In the genomic region with DNA sequence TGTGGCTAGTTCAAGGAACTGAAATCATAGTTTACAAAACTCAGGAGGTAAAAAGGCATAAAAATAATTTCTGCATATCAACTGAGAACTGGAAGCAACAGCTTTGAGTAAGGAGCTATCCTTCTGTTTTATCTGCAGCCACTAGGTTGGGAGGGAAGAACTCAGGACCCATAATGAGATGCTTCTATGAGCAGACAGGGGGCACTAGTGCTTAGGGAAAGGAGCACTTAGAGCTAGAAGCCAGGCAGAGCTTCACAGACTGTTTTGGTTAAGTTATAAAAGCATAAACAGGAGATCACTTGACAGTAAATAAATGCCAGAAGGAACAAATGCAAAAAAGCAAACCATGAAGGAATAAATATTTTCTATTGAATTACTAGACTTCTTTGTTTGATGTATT, we compare ENCODE assay signal across 9 mouse cellular contexts. TPM values are rescaled to one million over a fixed set of nuclear protein-coding genes. Genes with fewer than 3 reads are reported as not detected.
DNase-seq lines count a peak whose midpoint lies in the region; ATAC-seq and TF ChIP-seq lines count a peak whose summit lies in the region.
"Had no signal": no experiment of that assay in that cellular context is flagged by ENCODE, and none has a peak within 500 bp of the region (broad histone marks: within the 10 kb centered on the region; RNA-seq: fewer than 3 reads in every experiment).

No protein-coding gene starts in this region.

- H3K9me3 ChIP-seq in heart, embryonic 11.5 days (replicated peaks; ENCODE audit: control insufficient read depth, low read length): no peaks in the 10 kb centered on the region

- peak; percentile 87 for TF ChIP-seq CTCF in cortical plate, adult 2 months (IDR thresholded peaks at IDR 0.05; ENCODE audit: extremely low read depth, insufficient read depth, low read length)

- DNase-seq in heart, adult 18-20 months: peak; percentile 35 to 54
- DNase-seq in thymus, postnatal 0 days (ENCODE audit: low spot score): peak; percentile 38
- DNase-seq in thymus, adult 18-20 months: no peak
- DNase-seq in kidney, postnatal 10 days: peak; percentile 55
- peak; percentile 19 for DNase-seq in right cerebral cortex, postnatal 14 days
- DNase-seq in gastrocnemius, postnatal 36 days: no peak

- intact Hi-C loops in gastrocnemius, postnatal 36 days (cut with DNase I): loop anchor here (5.0 kb wide), 2 partner anchors 192 to 237 kb away; no protein-coding TSS in a partner anchor

- H3K4me2 ChIP-seq in heart, embryonic 11.5 days: no peak overlapping the region

- H3K27me3 ChIP-seq in heart, embryonic 11.5 days (ENCODE audit: control insufficient read depth, insufficient read depth, low read length): no peaks in the 10 kb centered on the region

- no peak overlapping the region for H3K4me3 ChIP-seq in heart, embryonic 11.5 days (ENCODE audit: low read depth, low read length)
- H3K4me3 ChIP-seq in cortical plate, adult 2 months (ENCODE audit: insufficient read depth, low read length): no peak overlapping the region

- H3K9ac ChIP-seq in heart, embryonic 11.5 days (ENCODE audit: low read depth, low read length): no peak overlapping the region

- 0 out of 2 replicates have a peak, but pooled peaks cover 2% of the 10 kb centered on the region for H3K4me1 ChIP-seq in heart, embryonic 11.5 days (ENCODE audit: control insufficient read depth, insufficient read depth, low read length)
- H3K4me1 ChIP-seq in cortical plate, adult 2 months (ENCODE audit: control insufficient read depth, insufficient read depth, low read length): 0 out of 2 replicates have a peak, but pooled peaks cover 2% of the 10 kb centered on the region

- TF ChIP-seq POLR2A in cortical plate, adult 2 months (IDR thresholded peaks at IDR 0.05; ENCODE audit: extremely low read depth, insufficient read depth, low read length): no peak

- H3K36me3 ChIP-seq in heart, embryonic 11.5 days (ENCODE audit: control insufficient read depth, insufficient read depth, low read length): no peaks in the 10 kb centered on the region

- no peak for ATAC-seq in heart, embryonic 11.5 days (replicated peaks; ENCODE audit: insufficient number of reproducible peaks, low FRiP score, low TSS enrichment)

- no peak overlapping the region for H3K27ac ChIP-seq in heart, embryonic 11.5 days (ENCODE audit: low read depth, low read length)
- H3K27ac ChIP-seq in cortical plate, adult 2 months (ENCODE audit: insufficient read depth, low read length): no peak overlapping the region

RNA-seq across cellular contexts. Expression of a gene that starts 44.2 kb away (rescaled TPM):
- total RNA-seq in heart, adult 18-20 months (2021): 10 to 100 TPM; 55.2 to 55.4 TPM
- 58.6 and 59.8 TPM in 2 replicates for polyA plus RNA-seq in heart, embryonic 11.5 days (2014; fragmentation: Nextera tagmentation; extraction: Ambion mirVana)
- 62.2 and 78.8 TPM in 2 replicates for polyA plus RNA-seq in thymus, postnatal 0 days (2015; fragmentation: Nextera tagmentation; extraction: Ambion mirVana)
- polyA plus RNA-seq in cortical plate, adult 2 months (2012; rRNA removed): 45.9 and 51.3 TPM in 2 replicates
- total RNA-seq in gastrocnemius, postnatal 36 days (2021): 10 to 100 TPM; 52.0 to 58.1 TPM

RNA-seq across cellular contexts. Expression of a gene that starts 58.7 kb away (rescaled TPM):
- total RNA-seq in heart, adult 18-20 months (2021): not detected
- not detected in 2 replicates for polyA plus RNA-seq in heart, embryonic 11.5 days (2014; fragmentation: Nextera tagmentation; extraction: Ambion mirVana)
- not detected in 2 replicates for polyA plus RNA-seq in thymus, postnatal 0 days (2015; fragmentation: Nextera tagmentation; extraction: Ambion mirVana)
- polyA plus RNA-seq in cortical plate, adult 2 months (2012; rRNA removed): not detected in 2 replicates
- total RNA-seq in gastrocnemius, postnatal 36 days (2021): under 1 TPM in 1 of 2 experiments, not detected in 1; 0.86 TPM
- total RNA-seq: layer of hippocampus, postnatal 14 days had no signal

Comparison
In these comparisons a context has a peak if more than half of its experiments do, and no peak if none do; other contexts are left out.
1. DNase-seq: peak in heart, adult 18-20 months (2 of 2), thymus, postnatal 0 days (single experiment), kidney, postnatal 10 days (single experiment) and right cerebral cortex, postnatal 14 days (single experiment); none in thymus, adult 18-20 months (0 of 2) and gastrocnemius, postnatal 36 days (0 of 2).